Mouse (Mus musculus) cortical plate, adult 2 months (tissue): ENCODE measurements around the gene Ankrd44.

Experiments used
- CTCF ChIP-seq: fragments of 200-500 bp; IDR thresholded peaks from 2 replicates; pipeline ENCODE4 v1.5.1; 2011; ENCODE audit warnings: mild to moderate bottlenecking, control low read depth, low read length; ENCODE audit not compliant: insufficient read depth; ENCODE audit errors: extremely low read depth
- POLR2A ChIP-seq: fragments of 200-500 bp; IDR thresholded peaks from 2 replicates; pipeline ENCODE4 v1.6.1; 2011; ENCODE audit warnings: mild to moderate bottlenecking, low read length, control low read depth; ENCODE audit not compliant: insufficient read depth; ENCODE audit errors: extremely low read depth

DNA sequence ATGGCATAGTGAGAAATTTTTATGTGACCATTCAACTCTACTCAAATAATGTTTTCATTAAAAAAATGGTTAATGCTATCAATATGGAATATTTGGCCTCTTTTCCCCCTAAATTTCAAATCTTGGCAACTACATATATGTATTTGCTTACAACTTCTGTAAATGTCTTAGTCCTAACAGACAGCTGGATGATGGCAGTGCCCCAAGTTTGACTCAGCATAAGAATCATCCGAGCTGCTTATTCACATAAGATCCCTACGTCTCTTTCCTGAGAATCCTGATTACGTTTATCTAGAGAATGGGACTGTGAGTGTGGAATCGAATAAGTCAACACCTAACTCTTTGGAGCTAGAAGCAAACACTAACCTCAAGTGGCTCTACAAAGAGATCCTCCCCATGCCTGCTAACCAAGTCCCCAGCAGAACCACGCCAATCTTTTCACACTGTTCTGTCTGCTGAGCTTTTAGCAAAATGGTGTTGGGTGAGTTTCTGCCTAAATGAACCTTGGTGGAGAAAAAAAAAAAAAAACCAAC is 96.4 kb downstream of the Ankrd44 start:
- TF ChIP-seq CTCF (no peak), POLR2A (no peak)
